Mouse (Mus musculus): ENCODE results near the gene Rin2. TPM values are rescaled to one million over a fixed set of nuclear protein-coding genes. Genes with fewer than 3 reads are reported as not detected.

Rin2 gene
- polyA plus RNA-seq (2016; fragmentation: Nextera tagmentation; extraction: Ambion mirVana), result 13.7 and 16.2 TPM in 2 replicates

- Histone ChIP-seq H3K9me3 (0 out of 2 replicates have a peak, but pooled peaks cover 6% of the 10 kb centered on the region), H3K27me3 (replicated peaks; ENCODE audit: low read depth, poor library complexity, severe bottlenecking) (no peaks in the 10 kb centered on the region), H3K4me3 (peak within 1 kb of the TSS; percentile 78), H3K27ac (replicated peaks) (peak within 1 kb of the TSS; percentile 87), H3K4me1 (peaks cover 37% of the 10 kb centered on the region), H3K36me3 (replicated peaks) (no peaks in the 10 kb centered on the region)
- DNase-seq (ENCODE audit: low spot score), result peak; percentile 90
- under 1% methylated on average over 33 of the region's 33 CpGs for WGBS
Observed at GRCm38 (mm10) chr2:145675142-145675755, at the start of gene Rin2. TSS of gene Rin2 (plus strand) at chr2:145675215.

DNA sequence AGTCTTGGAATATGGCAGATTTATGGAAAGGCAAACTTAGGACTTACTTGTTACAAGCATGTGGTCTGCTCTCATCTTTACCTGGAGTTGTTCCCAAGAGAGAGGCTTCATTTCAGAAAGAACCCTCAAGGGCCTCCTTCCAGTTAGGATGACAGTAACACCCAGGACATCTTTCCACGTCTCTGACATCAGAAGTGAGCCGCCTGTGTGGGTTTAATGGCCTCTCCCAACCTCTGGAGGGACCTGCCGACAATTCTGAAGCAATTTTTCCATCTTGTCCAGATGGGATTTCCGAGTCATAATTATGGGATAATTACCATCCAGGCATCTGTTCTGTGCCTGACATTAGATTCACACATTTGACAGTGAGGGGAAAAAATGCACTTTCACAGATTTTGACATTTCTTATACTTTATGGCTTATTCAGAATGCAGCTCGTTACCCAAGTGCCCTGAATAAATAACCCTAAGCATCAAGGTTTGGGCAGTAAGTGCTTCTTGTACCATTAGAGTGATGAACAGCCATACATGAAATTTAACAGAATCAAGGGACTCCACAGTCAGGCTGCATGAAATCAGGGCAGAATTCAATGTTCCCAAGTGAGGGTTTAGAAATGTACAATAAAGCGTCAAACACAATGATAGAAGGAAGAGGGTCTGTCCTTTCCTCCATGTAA lies 43.8 kb upstream of the Rin2 start:
- Histone ChIP-seq H3K27me3 (replicated peaks; ENCODE audit: low read depth, poor library complexity, severe bottlenecking) (no peaks in the 10 kb centered on the region), H3K4me3 (no peak overlapping the region), H3K27ac (replicated peaks) (no peak overlapping the region), H3K36me3 (replicated peaks) (no peaks in the 10 kb centered on the region), H3K4me1 (no peaks in the 10 kb centered on the region), H3K9me3 (no peaks in the 10 kb centered on the region)
- WGBS, result 76% methylated on average over 6 of the region's 6 CpGs
- no peak for DNase-seq (ENCODE audit: low spot score)

GRCm38 (mm10) chr2:145631799-145632174 lies 43.2 kb upstream of the Rin2 start:
- H3K36me3 ChIP-seq (replicated peaks), result no peaks in the 10 kb centered on the region
- H3K4me1 ChIP-seq, result no peaks in the 10 kb centered on the region
- 43% methylated on average over 4 of the region's 4 CpGs for WGBS
- H3K9me3 ChIP-seq, result no peaks in the 10 kb centered on the region
- no peaks in the 10 kb centered on the region for H3K27me3 ChIP-seq (replicated peaks; ENCODE audit: low read depth, poor library complexity, severe bottlenecking)
- no peak for DNase-seq (ENCODE audit: low spot score)
- H3K27ac ChIP-seq (replicated peaks), result no peak overlapping the region
- H3K4me3 ChIP-seq, result no peak overlapping the region

DNA sequence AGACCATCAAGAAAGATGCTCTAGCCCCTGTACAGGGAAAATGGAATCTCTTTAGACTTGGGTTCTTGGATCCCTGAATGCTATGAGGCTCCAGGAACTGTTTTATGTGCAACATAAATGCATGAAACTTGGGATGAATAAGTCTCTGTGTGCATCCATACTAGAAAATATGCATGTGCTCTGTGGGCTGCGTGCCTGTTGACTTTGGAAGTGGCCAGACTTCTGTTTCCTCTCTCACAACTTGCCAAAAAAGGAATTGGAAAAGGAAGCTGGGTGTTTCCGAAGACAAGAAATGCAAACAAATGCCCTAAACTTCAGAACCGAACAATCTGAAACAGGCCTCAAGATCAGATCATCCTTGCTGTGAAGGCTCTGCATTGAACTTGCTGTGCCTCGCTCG lies 41.2 kb upstream of the Rin2 start:
- no peaks in the 10 kb centered on the region for H3K36me3 ChIP-seq (replicated peaks)
- H3K4me1 ChIP-seq, result no peaks in the 10 kb centered on the region
- H3K27ac ChIP-seq (replicated peaks), result no peak overlapping the region
- H3K4me3 ChIP-seq, result no peak overlapping the region
- WGBS, result 82% methylated on average over 5 of the region's 5 CpGs
- no peaks in the 10 kb centered on the region for H3K9me3 ChIP-seq
- no peaks in the 10 kb centered on the region for H3K27me3 ChIP-seq (replicated peaks; ENCODE audit: low read depth, poor library complexity, severe bottlenecking)
- no peak for DNase-seq (ENCODE audit: low spot score)

DNA sequence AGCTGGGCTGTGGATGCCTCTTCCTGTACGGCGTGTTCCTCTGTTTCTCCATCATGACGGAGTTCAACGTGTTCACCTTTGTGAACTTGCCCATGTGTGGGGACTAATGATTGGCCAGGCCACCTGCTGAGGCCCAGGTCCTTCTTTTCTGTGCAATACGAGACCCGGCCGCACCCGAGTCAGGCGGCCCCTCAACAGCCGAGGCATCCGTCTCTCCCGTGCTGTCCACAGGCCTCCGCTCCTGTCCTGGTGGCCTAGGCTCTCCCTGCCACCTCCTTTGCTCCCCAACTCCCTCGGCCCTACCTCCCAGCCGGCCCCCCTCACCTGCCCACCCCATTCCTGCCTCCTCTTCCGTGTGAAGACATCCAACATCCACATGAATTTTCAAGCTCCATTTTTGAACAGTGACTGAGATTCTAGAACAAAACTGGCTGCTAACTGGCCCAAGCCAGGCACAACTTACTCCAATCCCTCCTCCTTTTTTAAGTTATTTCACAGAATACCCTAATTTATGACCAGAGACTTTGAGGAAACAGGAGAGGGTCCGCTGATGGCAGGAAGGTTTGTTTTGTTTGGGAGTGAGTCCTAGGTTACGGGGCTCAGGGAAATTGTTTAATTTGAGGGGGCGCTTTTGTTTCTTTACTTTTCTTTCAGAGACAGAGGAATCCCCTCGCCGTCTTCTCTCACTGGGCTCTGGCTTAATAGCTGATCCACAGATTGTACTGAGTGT lies 34.6 kb upstream of the Rin2 start:
- H3K27ac ChIP-seq (replicated peaks), result no peak overlapping the region

DNA sequence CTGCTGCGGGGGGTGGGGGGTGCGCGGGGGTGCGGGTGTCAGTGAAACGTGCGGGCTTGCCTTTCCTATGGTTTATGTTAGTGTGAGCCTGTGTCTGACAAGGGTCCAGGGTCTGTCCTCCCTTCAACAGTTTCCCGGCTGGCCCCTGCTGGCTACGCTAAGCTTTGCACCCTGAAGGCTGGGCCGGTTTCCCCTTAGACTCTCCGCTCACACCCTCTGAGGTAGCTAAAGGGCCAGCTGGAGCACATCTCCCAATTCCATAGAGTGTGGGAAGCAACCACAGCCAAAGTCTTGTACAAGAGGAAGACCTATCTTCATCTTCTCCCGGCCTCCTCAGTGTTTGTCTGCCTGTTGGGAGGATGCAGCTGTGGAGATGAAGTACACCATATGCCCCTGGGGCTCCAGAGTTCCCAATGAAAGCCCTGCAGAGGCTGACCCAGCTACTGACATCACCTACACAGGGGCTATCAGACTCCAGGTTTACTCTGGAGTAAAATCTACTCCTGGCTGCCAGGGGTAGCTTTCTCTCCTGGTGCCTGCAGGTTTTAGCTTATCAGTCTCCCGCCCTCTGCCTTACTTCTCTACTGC lies 19.5 kb upstream of the Rin2 start:
- no peaks in the 10 kb centered on the region for H3K36me3 ChIP-seq (replicated peaks)
- no peaks in the 10 kb centered on the region for H3K4me1 ChIP-seq
- 32% methylated on average over 12 of the region's 12 CpGs for WGBS
- no peaks in the 10 kb centered on the region for H3K27me3 ChIP-seq (replicated peaks; ENCODE audit: low read depth, poor library complexity, severe bottlenecking)
- no peaks in the 10 kb centered on the region for H3K9me3 ChIP-seq
- no peak overlapping the region for H3K4me3 ChIP-seq
- H3K27ac ChIP-seq (replicated peaks), result no peak overlapping the region
- peak; percentile 54 for DNase-seq (ENCODE audit: low spot score)

More for the DNA sequence above, 34.6 kb upstream of the Rin2 start:
- H3K4me3 ChIP-seq, result no peak overlapping the region
- no peaks in the 10 kb centered on the region for H3K27me3 ChIP-seq (replicated peaks; ENCODE audit: low read depth, poor library complexity, severe bottlenecking)
- H3K9me3 ChIP-seq, result no peaks in the 10 kb centered on the region
- no peaks in the 10 kb centered on the region; the same call in 1 of the 2 replicates for H3K4me1 ChIP-seq
- no peaks in the 10 kb centered on the region for H3K36me3 ChIP-seq (replicated peaks)
- 84% methylated on average over 21 of the region's 21 CpGs for WGBS
- DNase-seq (ENCODE audit: low spot score), result no peak

GRCm38 (mm10) chr2:145656121-145656520 lies 18.9 kb upstream of the Rin2 start:
- Histone ChIP-seq H3K27ac (replicated peaks) (no peak overlapping the region), H3K4me1 (no peaks in the 10 kb centered on the region), H3K36me3 (replicated peaks) (no peaks in the 10 kb centered on the region), H3K4me3 (no peak overlapping the region), H3K27me3 (replicated peaks; ENCODE audit: low read depth, poor library complexity, severe bottlenecking) (no peaks in the 10 kb centered on the region), H3K9me3 (no peaks in the 10 kb centered on the region)
- 42% methylated on average over 3 of the region's 3 CpGs for WGBS
- no peak for DNase-seq (ENCODE audit: low spot score)

DNA sequence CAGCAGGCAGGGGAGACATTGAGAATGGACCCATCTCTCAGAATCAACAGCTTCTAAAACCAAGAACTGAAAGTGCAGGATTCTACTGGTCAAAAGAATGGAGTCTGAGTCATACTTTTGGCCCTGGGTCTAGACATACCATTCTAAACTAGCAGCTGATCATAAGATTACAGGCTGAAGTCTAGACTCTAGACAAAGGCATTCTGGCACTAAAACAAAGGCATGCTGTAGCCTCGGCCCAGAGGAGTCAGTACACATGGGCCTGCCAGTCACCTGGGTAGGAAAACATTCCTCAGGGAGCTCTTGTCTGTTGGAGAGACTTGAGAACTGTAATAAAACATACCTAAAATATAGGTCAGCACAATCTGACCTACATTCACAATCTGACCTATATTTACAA lies 18.3 kb upstream of the Rin2 start:
- H3K36me3 ChIP-seq (replicated peaks), result no peaks in the 10 kb centered on the region
- DNase-seq (ENCODE audit: low spot score), result no peak
- H3K4me3 ChIP-seq, result no peak overlapping the region
- no peak overlapping the region for H3K27ac ChIP-seq (replicated peaks)
- no peaks in the 10 kb centered on the region for H3K9me3 ChIP-seq
- H3K4me1 ChIP-seq, result no peaks in the 10 kb centered on the region
- no peaks in the 10 kb centered on the region for H3K27me3 ChIP-seq (replicated peaks; ENCODE audit: low read depth, poor library complexity, severe bottlenecking)
- WGBS, result 58% methylated on average over 1 of the region's 1 CpGs

GRCm38 (mm10) chr2:145661242-145661641 lies 13.8 kb upstream of the Rin2 start:
- no peak for DNase-seq (ENCODE audit: low spot score)
- H3K27ac ChIP-seq (replicated peaks), result no peak overlapping the region
- no peak overlapping the region for H3K4me3 ChIP-seq
- H3K4me1 ChIP-seq, result no peaks in the 10 kb centered on the region
- WGBS, result 68% methylated on average over 7 of the region's 7 CpGs
- H3K9me3 ChIP-seq, result no peaks in the 10 kb centered on the region
- no peaks in the 10 kb centered on the region for H3K36me3 ChIP-seq (replicated peaks)
- H3K27me3 ChIP-seq (replicated peaks; ENCODE audit: low read depth, poor library complexity, severe bottlenecking), result no peaks in the 10 kb centered on the region

GRCm38 (mm10) chr2:145663899-145664298 lies 11.1 kb upstream of the Rin2 start:
- Histone ChIP-seq H3K9me3 (no peaks in the 10 kb centered on the region), H3K4me1 (no peaks in the 10 kb centered on the region), H3K27me3 (replicated peaks; ENCODE audit: low read depth, poor library complexity, severe bottlenecking) (no peaks in the 10 kb centered on the region), H3K27ac (replicated peaks) (no peak overlapping the region), H3K36me3 (replicated peaks) (no peaks in the 10 kb centered on the region), H3K4me3 (no peak overlapping the region)
- WGBS, result 88% methylated on average over 7 of the region's 7 CpGs
- DNase-seq (ENCODE audit: low spot score), result no peak

- Histone ChIP-seq H3K9me3 (no peaks in the 10 kb centered on the region), H3K27ac (replicated peaks) (no peak overlapping the region), H3K4me3 (no peak overlapping the region), H3K4me1 (no peaks in the 10 kb centered on the region), H3K27me3 (replicated peaks; ENCODE audit: low read depth, poor library complexity, severe bottlenecking) (no peaks in the 10 kb centered on the region), H3K36me3 (replicated peaks) (no peaks in the 10 kb centered on the region)
- DNase-seq (ENCODE audit: low spot score), result no peak
- WGBS, result 83% methylated on average over 2 of the region's 2 CpGs
Observed at GRCm38 (mm10) chr2:145664311-145664710, 10.7 kb upstream of the Rin2 start.

GRCm38 (mm10) chr2:145668135-145668534 lies 6.9 kb upstream of the Rin2 start:
- H3K36me3 ChIP-seq (replicated peaks), result no peaks in the 10 kb centered on the region
- no peak for DNase-seq (ENCODE audit: low spot score)
- no peaks in the 10 kb centered on the region for H3K27me3 ChIP-seq (replicated peaks; ENCODE audit: low read depth, poor library complexity, severe bottlenecking)
- no peaks in the 10 kb centered on the region for H3K4me1 ChIP-seq
- H3K9me3 ChIP-seq, result no peaks in the 10 kb centered on the region
- H3K27ac ChIP-seq (replicated peaks), result no peak overlapping the region
- no peak overlapping the region for H3K4me3 ChIP-seq
- 87% methylated on average over 4 of the region's 4 CpGs for WGBS

All from embryonic facial prominence, embryonic 10.5 days (tissue).